Mouse (Mus musculus) liver, embryonic 14.5 days (tissue): ENCODE measurements at regions not wholly inside any gene's neighbourhood (a gene's known extent, or its start where the extent isn't known, plus 50 kb on each side); places are given as distances from the start of the nearest gene placed in this dataset.

Experiments used
- CTCF ChIP-seq: IDR thresholded peaks from 2 replicates; pipeline ENCODE4 v1.5.1; 2016; ENCODE audit warnings: antibody characterized with exemption, low read depth, control low read depth
- EP300 ChIP-seq: IDR thresholded peaks from 2 replicates; pipeline ENCODE4 v1.6.1; 2016; ENCODE audit warnings: antibody characterized with exemption, low read depth

DNA sequence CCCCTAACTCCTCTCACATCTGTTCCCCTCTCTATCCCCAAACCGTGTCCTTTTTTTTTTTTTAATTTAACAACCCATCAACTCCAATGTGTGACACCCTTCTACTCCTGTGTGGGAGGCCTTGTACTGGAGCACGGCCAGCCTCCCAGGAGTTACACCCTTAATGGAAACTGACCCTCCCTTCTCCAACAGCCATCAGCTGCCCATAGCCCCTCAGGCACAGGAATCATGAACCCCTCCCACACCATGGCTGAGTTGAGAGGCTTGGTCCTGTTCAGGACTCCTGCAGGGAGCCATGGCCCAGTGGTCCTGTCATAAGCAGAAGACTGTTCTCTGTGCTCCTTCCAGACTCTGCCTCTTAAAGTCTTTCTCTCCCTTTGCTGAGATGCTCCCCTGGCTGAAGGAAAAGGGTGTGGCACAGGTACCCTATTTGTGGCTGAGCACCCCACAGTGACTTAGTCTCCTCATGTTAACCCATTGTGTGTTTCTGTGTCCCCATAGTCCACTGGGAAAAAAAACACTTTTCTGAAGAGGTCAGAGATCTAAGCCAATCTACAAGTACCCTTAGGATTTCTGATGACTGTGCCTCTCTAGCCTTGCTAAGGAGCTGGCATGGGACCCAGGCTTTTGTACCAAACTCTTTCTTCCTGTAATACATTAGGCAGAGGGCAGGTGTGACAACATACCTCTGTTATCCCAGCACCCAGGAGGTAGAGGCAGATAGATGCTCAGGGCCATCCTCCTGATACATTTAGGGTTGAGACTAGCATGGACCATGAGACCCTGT is 83.9 kb upstream of the Cpeb4 start:
- TF ChIP-seq CTCF (no peak), EP300 (no peak)
